22 mouse cellular contexts compared by ENCODE assay signal in genomic region chr11:117776085-117776792, GRCm38 (mm10). TPM values are rescaled to one million over a fixed set of nuclear protein-coding genes. Genes with fewer than 3 reads are reported as not detected.
DNase-seq lines count a peak whose midpoint lies in the region; ATAC-seq and TF ChIP-seq lines count a peak whose summit lies in the region.
"Had no signal": no experiment of that assay in that cellular context is flagged by ENCODE, and none has a peak within 500 bp of the region (broad histone marks: within the 10 kb centered on the region; RNA-seq: fewer than 3 reads in every experiment).

No protein-coding gene starts in this region.

- peaks cover 76% of the 10 kb centered on the region for H3K36me3 ChIP-seq in liver, embryonic 13.5 days
- peaks cover 69% of the 10 kb centered on the region for H3K36me3 ChIP-seq in liver, postnatal 0 days (replicated peaks; ENCODE audit: insufficient read depth, low read length)
- peaks cover 57 to 74% of the 10 kb centered on the region in 2 experiments for H3K36me3 ChIP-seq in CH12.LX (replicated peaks in 1 of 2; ENCODE audit: control insufficient read depth in 1 of 2, insufficient read depth in 1 of 2, low read length in 1 of 2)
- H3K36me3 ChIP-seq: forebrain, embryonic 12.5 days had no signal

- H3K9me3 ChIP-seq in liver, embryonic 13.5 days (replicated peaks) = no peaks in the 10 kb centered on the region
- H3K9me3 ChIP-seq in liver, postnatal 0 days (ENCODE audit: low read length) = no peaks in the 10 kb centered on the region
- H3K9me3 ChIP-seq in CH12.LX (replicated peaks; ENCODE audit: low read length) = no peaks in the 10 kb centered on the region
- H3K9me3 ChIP-seq: embryonic facial prominence, embryonic 13.5 days; forebrain, embryonic 12.5 days; heart, embryonic 13.5 days; hindbrain, embryonic 12.5 days had no signal

- H3K9ac ChIP-seq in liver, embryonic 13.5 days = no peak overlapping the region
- H3K9ac ChIP-seq in liver, postnatal 0 days (replicated peaks) = no peak overlapping the region
- H3K9ac ChIP-seq in CH12.LX (ENCODE audit: insufficient read depth, low read depth) = no peak overlapping the region
- H3K9ac ChIP-seq: embryonic facial prominence, embryonic 13.5 days; forebrain, embryonic 12.5 days; heart, embryonic 13.5 days; hindbrain, embryonic 12.5 days had no signal

- H3K4me2 ChIP-seq in liver, embryonic 13.5 days = no peak overlapping the region
- H3K4me2 ChIP-seq in liver, postnatal 0 days (ENCODE audit: low read depth, low read length) = no peak overlapping the region
- H3K4me2 ChIP-seq in CH12.LX (ENCODE audit: insufficient read depth, low read depth, poor library complexity, severe bottlenecking) = no peak overlapping the region
- H3K4me2 ChIP-seq: embryonic facial prominence, embryonic 13.5 days; forebrain, embryonic 12.5 days; heart, embryonic 13.5 days; hindbrain, embryonic 12.5 days had no signal

- H3K27ac ChIP-seq in liver, embryonic 13.5 days = peak overlapping the region; percentile 34; the same call in 1 of the 2 replicates
- no peak overlapping the region for H3K27ac ChIP-seq in liver, postnatal 0 days (ENCODE audit: low read depth)
- H3K27ac ChIP-seq in CH12.LX (ENCODE audit: insufficient read depth, low read depth) = no peak overlapping the region
- H3K27ac ChIP-seq: embryonic facial prominence, embryonic 13.5 days; forebrain, embryonic 12.5 days; gastrocnemius, adult 2 months; heart, embryonic 13.5 days; hindbrain, embryonic 12.5 days had no signal

- no peak for TF ChIP-seq EP300 in liver, postnatal 0 days (IDR thresholded peaks at IDR 0.05; ENCODE audit: low read depth)
- no peak for TF ChIP-seq EP300 in CH12.LX (IDR thresholded peaks at IDR 0.05; ENCODE audit: low read length)

- dilution Hi-C loops in CH12.LX (cut with MboI; ENCODE audit: extremely low pct_ligation_motif_present, extremely low pct_unique_long_range_greater_than_20kb, low sequenced_read_pairs) = no loop called here

- TF ChIP-seq CTCF in liver, postnatal 0 days (IDR thresholded peaks at IDR 0.05; ENCODE audit: low read depth) = no peak
- no peak for TF ChIP-seq CTCF in CH12.LX (conservative IDR thresholded peaks at IDR 0.05 in 1 of 2, IDR thresholded peaks at IDR 0.05 in 1 of 2; ENCODE audit: low read depth in 2 of 2, low read length in 2 of 2)

- in situ Hi-C loops in CH12.LX (cut with MboI; ENCODE audit: low pct_ligation_motif_present, low pct_unique_long_range_greater_than_20kb, low sequenced_read_pairs) = no loop called here

- no peaks in the 10 kb centered on the region for H3K79me2 ChIP-seq in CH12.LX (replicated peaks; ENCODE audit: control insufficient read depth, extremely low read depth, insufficient read depth, poor library complexity, severe bottlenecking)

- no peaks in the 10 kb centered on the region for H3K27me3 ChIP-seq in liver, embryonic 13.5 days
- H3K27me3 ChIP-seq in liver, postnatal 0 days (ENCODE audit: insufficient read depth, low read length) = no peaks in the 10 kb centered on the region
- H3K27me3 ChIP-seq in CH12.LX (replicated peaks) = no peaks in the 10 kb centered on the region
- H3K27me3 ChIP-seq: heart, embryonic 13.5 days had no signal

- peaks cover 51% of the 10 kb centered on the region for H3K4me1 ChIP-seq in liver, embryonic 13.5 days (replicated peaks)
- peaks cover 23% of the 10 kb centered on the region for H3K4me1 ChIP-seq in liver, postnatal 0 days (ENCODE audit: insufficient read depth)
- H3K4me1 ChIP-seq in CH12.LX (ENCODE audit: control insufficient read depth in 1 of 2, insufficient read depth in 2 of 2) = peaks cover 13 to 65% of the 10 kb centered on the region in 2 experiments

- H3K4me3 ChIP-seq in liver, embryonic 13.5 days (replicated peaks) = no peak overlapping the region
- H3K4me3 ChIP-seq in liver, postnatal 0 days (ENCODE audit: low read depth, low read length) = no peak overlapping the region
- no peak overlapping the region for H3K4me3 ChIP-seq in CH12.LX (replicated peaks in 1 of 3; ENCODE audit: low read depth in 2 of 3, low read length in 2 of 3, poor library complexity in 1 of 3)
- H3K4me3 ChIP-seq: embryonic facial prominence, embryonic 13.5 days; forebrain, embryonic 12.5 days; gastrocnemius, adult 2 months; heart, embryonic 13.5 days; hindbrain, embryonic 12.5 days had no signal

- peak; percentile 62 to 83 for DNase-seq in adrenal gland, adult (ENCODE audit: inconsistent age in 2 of 2, low spot score in 1 of 2)
- DNase-seq in adrenal gland, postnatal 4 days (ENCODE audit: low spot score in 2 of 2) = no peak
- DNase-seq in liver, embryonic 13.5 days = no peak
- no peak for DNase-seq in liver, postnatal 0 days
- no peak for DNase-seq in CH12.LX (ENCODE audit: extremely low read depth)
- peak; percentile 66 to 73 for DNase-seq in adrenal gland, postnatal 36 days
- DNase-seq in urinary bladder, postnatal 25 days (ENCODE audit: low spot score) = no peak
- DNase-seq: cerebellum, adult 11-12 months; cerebellum, adult 9-10 months; cerebellum, postnatal 25 days; gastrocnemius, adult 2 months; gastrocnemius, postnatal 25 days; heart, postnatal 36 days had no signal

- 94% methylated on average over 14 of the region's 14 CpGs for WGBS in liver, embryonic 13.5 days (ENCODE audit: insufficient replicate concordance)
- WGBS in liver, postnatal 0 days (ENCODE audit: insufficient replicate concordance) = 90% methylated on average over 14 of the region's 14 CpGs

- ATAC-seq in liver, embryonic 13.5 days (ENCODE audit: low read depth) = no peak
- no peak for ATAC-seq in liver, postnatal 0 days
- ATAC-seq: forebrain, embryonic 16.5 days; hindbrain, embryonic 16.5 days had no signal

- TF ChIP-seq POLR2A in CH12.LX (IDR thresholded peaks at IDR 0.05; ENCODE audit: low read depth, low read length) = no peak

- no peak for TF ChIP-seq RAD21 in CH12.LX (IDR thresholded peaks at IDR 0.05; ENCODE audit: low read depth, low read length)

TF ChIP-seq in CH12.LX, 34 proteins besides CTCF, POLR2A, EP300 and RAD21:
- TF ChIP-seq HCFC1 (IDR thresholded peaks at IDR 0.05; ENCODE audit: low read depth, low read length) (no peak), MAFK (IDR thresholded peaks at IDR 0.05; ENCODE audit: insufficient replicate concordance, low read length) (no peak), SIN3A (IDR thresholded peaks at IDR 0.05; ENCODE audit: low read length) (no peak), TCF12 (IDR thresholded peaks at IDR 0.05; ENCODE audit: low read depth, low read length) (0 out of 2 replicates have a peak, but pooled peaks have one; percentile 5)

RNA-seq across cellular contexts. Expression of gene Tmc8, which starts 5.6 kb away (rescaled TPM):
- 1 to 10 TPM; 7.1 to 7.6 TPM for total RNA-seq in adrenal gland, postnatal 4 days (2021)
- 16.0 and 16.2 TPM in 2 replicates for polyA plus RNA-seq in liver, embryonic 13.5 days (2015; fragmentation: Nextera tagmentation; extraction: Ambion mirVana)
- polyA plus RNA-seq in liver, postnatal 0 days (2015; fragmentation: Nextera tagmentation; extraction: Ambion mirVana) = 6.3 and 6.8 TPM in 2 replicates
- total RNA-seq in CH12.LX (2012; rRNA removed) (4.0 and 6.1 TPM in 2 replicates), CH12.LX (2014; rRNA removed) (1.4 and 2.2 TPM in 2 replicates)
- 8.8 and 9.8 TPM in 2 replicates for polyA plus RNA-seq in CH12.LX (2012; ENCODE audit: insufficient read length, low read depth)
- 1 to 10 TPM; 3.9 to 6.0 TPM for total RNA-seq in adrenal gland, postnatal 36 days (2021)

RNA-seq across cellular contexts. Expression of gene Tmc6, which starts 5.8 kb away (rescaled TPM):
- total RNA-seq in adrenal gland, postnatal 4 days (2021) = 10 to 100 TPM; 49.7 to 55.0 TPM
- 53.0 and 53.7 TPM in 2 replicates for polyA plus RNA-seq in liver, embryonic 13.5 days (2015; fragmentation: Nextera tagmentation; extraction: Ambion mirVana)
- polyA plus RNA-seq in liver, postnatal 0 days (2015; fragmentation: Nextera tagmentation; extraction: Ambion mirVana) = 19.0 and 20.2 TPM in 2 replicates
- total RNA-seq in CH12.LX (2012; rRNA removed) = 24.8 and 26.8 TPM in 2 replicates
- total RNA-seq in CH12.LX (2014; rRNA removed) = 16.3 and 16.8 TPM in 2 replicates
- 28.4 and 30.0 TPM in 2 replicates for polyA plus RNA-seq in CH12.LX (2012; ENCODE audit: insufficient read length, low read depth)
- 10 to 100 TPM; 25.4 to 31.3 TPM for total RNA-seq in adrenal gland, postnatal 36 days (2021)

RNA-seq across cellular contexts. Expression of gene 6030468B19Rik, which starts 21.2 kb away (rescaled TPM):
- total RNA-seq in adrenal gland, postnatal 4 days (2021) = 1 to 10 TPM in 1 of 2 experiments, under 1 TPM in 1; 0.87 to 1.7 TPM
- 78.8 and 85.7 TPM in 2 replicates for polyA plus RNA-seq in liver, embryonic 13.5 days (2015; fragmentation: Nextera tagmentation; extraction: Ambion mirVana)
- polyA plus RNA-seq in liver, postnatal 0 days (2015; fragmentation: Nextera tagmentation; extraction: Ambion mirVana) = 32.7 and 33.8 TPM in 2 replicates
- 0.46 and 0.93 TPM in 2 replicates for total RNA-seq in CH12.LX (2012; rRNA removed)
- 1.3 and 1.5 TPM in 2 replicates for total RNA-seq in CH12.LX (2014; rRNA removed)
- polyA plus RNA-seq in CH12.LX (2012; ENCODE audit: insufficient read length, low read depth) = 1.4 and 1.7 TPM in 2 replicates
- not detected for total RNA-seq in adrenal gland, postnatal 36 days (2021)
- total RNA-seq: adrenal gland, adult 18-20 months; gastrocnemius, adult 2 months; gastrocnemius, postnatal 25 days; granulocyte monocyte progenitor cell, adult 5-6 weeks; heart, postnatal 36 days had no signal
- polyA plus RNA-seq: embryonic facial prominence, embryonic 13.5 days; forebrain, embryonic 12.5 days; forebrain, embryonic 16.5 days; heart, postnatal 0 days; hindbrain, embryonic 16.5 days had no signal

RNA-seq across cellular contexts. Expression of gene Gm20708, which starts 33.2 kb away (rescaled TPM):
- 1 to 10 TPM; 2.1 to 3.0 TPM for total RNA-seq in adrenal gland, postnatal 4 days (2021)
- 0.30 TPM in 1 of 2 replicates, not detected in the other for polyA plus RNA-seq in liver, embryonic 13.5 days (2015; fragmentation: Nextera tagmentation; extraction: Ambion mirVana)
- polyA plus RNA-seq in liver, postnatal 0 days (2015; fragmentation: Nextera tagmentation; extraction: Ambion mirVana) = 0.33 and 0.48 TPM in 2 replicates
- total RNA-seq in CH12.LX (2012; rRNA removed) (0.59 and 1.0 TPM in 2 replicates), CH12.LX (2014; rRNA removed) (0.50 TPM in 1 of 2 replicates, not detected in the other)
- polyA plus RNA-seq in CH12.LX (2012; ENCODE audit: insufficient read length, low read depth) = 0.80 and 1.6 TPM in 2 replicates
- under 1 TPM; 0.50 to 0.63 TPM for total RNA-seq in adrenal gland, postnatal 36 days (2021)

RNA-seq across cellular contexts. Expression of gene Syngr2, which starts 33.2 kb away (rescaled TPM):
- total RNA-seq in adrenal gland, postnatal 4 days (2021) = 10 to 100 TPM; 81.3 to 86.8 TPM
- polyA plus RNA-seq in liver, embryonic 13.5 days (2015; fragmentation: Nextera tagmentation; extraction: Ambion mirVana) = 50.5 and 55.3 TPM in 2 replicates
- polyA plus RNA-seq in liver, postnatal 0 days (2015; fragmentation: Nextera tagmentation; extraction: Ambion mirVana) = 60.6 and 62.2 TPM in 2 replicates
- 362 and 409 TPM in 2 replicates for total RNA-seq in CH12.LX (2012; rRNA removed)
- 395 and 553 TPM in 2 replicates for total RNA-seq in CH12.LX (2014; rRNA removed)
- 513 and 654 TPM in 2 replicates for polyA plus RNA-seq in CH12.LX (2012; ENCODE audit: insufficient read length, low read depth)
- 10 to 100 TPM; 80.4 to 97.8 TPM for total RNA-seq in adrenal gland, postnatal 36 days (2021)

Comparison
In these comparisons a context has a peak if more than half of its experiments do, and no peak if none do; other contexts are left out.
1. DNase-seq: peak in adrenal gland, adult (2 of 2) and adrenal gland, postnatal 36 days (2 of 2); none in adrenal gland, postnatal 4 days (0 of 2), liver, embryonic 13.5 days (single experiment), liver, postnatal 0 days (single experiment), CH12.LX (single experiment) and urinary bladder, postnatal 25 days (single experiment).